Mouse (Mus musculus): ENCODE measurements around the gene Aox1.

The Aox1 gene

DNA sequence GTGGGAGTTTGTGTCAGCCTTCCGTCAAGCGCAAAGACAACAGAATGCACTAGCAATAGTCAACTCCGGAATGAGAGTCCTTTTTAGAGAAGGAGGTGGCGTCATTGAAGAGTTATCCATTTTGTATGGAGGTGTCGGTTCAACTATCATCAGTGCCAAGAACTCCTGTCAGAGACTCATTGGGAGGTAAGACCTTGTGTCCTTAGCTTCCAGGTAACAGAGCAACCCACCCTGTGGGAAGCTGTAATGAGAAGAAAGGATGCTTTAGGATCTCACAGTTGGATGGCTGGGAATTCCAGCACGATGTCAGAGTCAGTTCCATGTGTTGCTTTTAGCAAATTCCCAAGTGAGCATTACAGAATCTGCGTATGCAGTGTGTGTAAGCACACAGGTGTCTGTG is 32.4 kb downstream of the Aox1 start:
- no peak for DNase-seq (ENCODE audit: extremely low spot score, low read depth, low spot score)

DNA sequence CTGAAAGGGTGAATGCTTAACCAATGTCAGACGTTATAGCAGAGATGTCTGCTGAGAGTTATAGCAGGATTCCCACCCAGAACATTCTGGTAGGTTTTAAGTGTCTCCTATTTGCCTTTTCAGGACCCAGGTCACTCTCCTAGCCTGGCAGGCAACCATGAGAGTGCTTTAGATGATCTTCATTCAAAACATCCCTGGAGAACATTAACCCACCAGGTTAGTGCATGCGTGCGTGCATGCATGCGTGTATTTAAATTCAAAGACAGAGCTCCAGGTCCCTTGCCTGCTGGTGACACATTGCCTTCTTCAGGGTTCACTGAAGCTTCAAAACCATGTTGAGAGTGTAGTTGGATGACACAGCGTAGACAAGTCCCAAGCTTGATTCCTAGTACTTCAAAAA is 35.4 kb downstream of the Aox1 start:
- DNase-seq (ENCODE audit: extremely low spot score, low read depth, low spot score): no peak

DNA sequence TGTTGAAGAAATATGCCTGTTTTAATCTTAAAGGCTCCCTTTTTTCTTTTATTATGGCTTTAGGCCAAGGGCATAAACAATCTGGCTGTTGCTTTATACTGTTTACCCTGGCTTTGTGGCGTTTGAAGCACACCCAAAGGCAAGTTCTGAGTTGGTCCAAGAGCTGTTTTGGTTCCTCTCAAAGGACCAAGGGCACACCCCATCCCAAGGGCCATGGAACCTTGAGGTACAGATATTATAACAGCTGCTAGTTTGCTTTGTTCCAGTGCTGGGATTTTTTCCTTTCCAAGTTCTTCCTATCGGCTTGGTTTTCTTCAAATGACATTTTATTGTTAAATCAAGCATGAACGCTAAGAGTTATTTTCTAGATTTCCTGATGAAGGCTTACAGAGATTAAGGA is 35.9 kb downstream of the Aox1 start:
- no peak for DNase-seq (ENCODE audit: extremely low spot score, low read depth, low spot score)

DNA sequence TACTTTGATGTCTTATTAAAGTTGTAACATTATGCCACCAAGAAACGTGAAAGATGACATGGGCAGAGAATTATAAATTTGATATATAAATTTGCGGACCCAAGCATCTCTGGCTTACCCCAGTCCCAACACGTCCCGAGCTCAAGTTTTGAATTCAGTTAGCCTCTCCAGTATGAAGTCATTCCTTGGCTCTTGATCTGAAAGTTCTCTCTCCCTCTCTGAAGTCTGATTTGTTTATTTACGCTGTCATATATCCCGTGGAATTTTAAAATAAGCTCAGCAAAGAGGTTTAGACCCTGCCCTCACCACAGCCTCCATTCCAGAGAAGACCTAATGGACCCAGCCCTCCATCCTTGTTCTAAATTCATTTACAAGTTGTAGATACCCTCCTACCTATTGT is 39.5 kb downstream of the Aox1 start:
- no peak for DNase-seq (ENCODE audit: extremely low spot score, low read depth, low spot score)

DNA sequence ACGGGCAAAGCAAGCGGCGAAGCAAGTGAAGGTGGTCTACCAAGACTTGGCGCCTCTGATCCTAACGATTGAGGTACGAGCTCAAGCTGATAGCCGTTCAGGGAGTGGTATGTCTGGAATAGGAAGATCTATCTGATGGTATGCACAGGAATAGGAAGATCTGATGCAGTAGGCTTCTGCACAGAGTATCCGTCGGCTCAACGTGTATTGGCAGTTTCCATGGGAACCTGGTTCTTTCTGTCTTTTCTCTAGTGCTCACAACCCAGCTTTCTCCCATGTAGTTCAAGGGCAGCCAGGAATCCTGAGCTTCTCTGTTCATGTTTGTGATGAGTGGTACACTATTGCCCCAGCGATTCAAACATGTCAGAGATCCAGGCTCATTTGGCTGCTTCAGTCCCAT is 40.4 kb downstream of the Aox1 start:
- no peak for DNase-seq (ENCODE audit: extremely low spot score, low read depth, low spot score)

DNA sequence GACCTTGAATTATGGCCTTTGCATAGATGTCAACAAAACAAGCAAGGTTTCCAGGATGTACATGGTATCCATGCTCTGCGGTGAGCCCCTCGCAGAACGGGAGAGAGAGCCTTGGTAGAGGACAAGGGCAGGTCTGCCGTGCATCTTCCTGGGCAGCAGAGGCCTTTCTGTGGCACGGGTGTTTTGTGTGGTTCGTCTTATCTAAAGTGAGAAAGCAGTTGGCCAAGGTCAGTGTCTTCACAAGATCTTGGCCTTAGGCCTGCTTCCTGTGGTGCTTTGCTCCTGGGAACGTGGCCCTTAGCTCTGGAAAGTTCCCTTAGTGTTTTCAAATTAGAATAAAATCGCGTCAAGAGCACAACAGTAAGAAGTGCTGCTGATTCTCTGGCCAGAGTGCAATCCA is 41.3 kb downstream of the Aox1 start:
- no peak for DNase-seq (ENCODE audit: extremely low spot score, low read depth, low spot score)

DNA sequence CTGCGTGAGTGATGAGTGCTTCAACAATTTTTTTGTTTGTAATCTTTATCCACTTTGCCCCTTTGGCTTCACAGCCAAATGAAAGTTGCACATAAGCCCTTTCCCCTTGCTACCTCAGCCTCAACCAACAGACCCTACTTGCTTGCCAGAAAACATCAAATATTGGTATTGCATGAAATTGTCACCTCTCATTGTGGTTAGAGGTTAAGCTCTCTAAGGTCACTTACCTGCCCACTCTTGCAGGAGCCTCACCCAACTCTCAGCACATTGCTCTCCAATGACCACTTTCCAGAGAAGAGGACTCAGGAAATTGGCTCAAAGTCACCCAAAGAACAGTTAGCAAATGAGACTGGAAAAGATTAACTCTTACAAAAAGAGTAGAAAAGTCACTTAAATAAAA is 41.8 kb downstream of the Aox1 start:
- no peak for DNase-seq (ENCODE audit: extremely low spot score, low read depth, low spot score)

DNA sequence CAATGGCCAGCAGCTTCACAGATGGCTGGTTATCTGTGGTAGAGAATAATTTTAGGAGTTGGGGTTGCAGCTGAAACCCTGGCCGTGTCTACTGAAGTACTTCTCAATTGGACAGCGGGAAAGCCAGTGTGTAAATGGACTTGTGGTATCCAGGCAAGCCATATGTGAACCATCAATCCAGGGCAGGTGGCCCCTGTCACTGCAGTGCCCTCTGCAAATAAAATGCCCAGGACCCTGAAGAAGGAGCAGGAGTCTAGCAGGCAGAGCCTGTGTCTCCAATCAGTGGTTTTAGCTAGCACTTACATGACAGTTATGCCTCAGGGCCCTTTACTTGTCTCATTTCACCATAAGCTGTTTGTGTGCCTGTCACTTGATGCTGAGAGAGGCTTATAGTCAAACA is 42.7 kb downstream of the Aox1 start:
- DNase-seq (ENCODE audit: extremely low spot score, low read depth, low spot score): no peak

DNA sequence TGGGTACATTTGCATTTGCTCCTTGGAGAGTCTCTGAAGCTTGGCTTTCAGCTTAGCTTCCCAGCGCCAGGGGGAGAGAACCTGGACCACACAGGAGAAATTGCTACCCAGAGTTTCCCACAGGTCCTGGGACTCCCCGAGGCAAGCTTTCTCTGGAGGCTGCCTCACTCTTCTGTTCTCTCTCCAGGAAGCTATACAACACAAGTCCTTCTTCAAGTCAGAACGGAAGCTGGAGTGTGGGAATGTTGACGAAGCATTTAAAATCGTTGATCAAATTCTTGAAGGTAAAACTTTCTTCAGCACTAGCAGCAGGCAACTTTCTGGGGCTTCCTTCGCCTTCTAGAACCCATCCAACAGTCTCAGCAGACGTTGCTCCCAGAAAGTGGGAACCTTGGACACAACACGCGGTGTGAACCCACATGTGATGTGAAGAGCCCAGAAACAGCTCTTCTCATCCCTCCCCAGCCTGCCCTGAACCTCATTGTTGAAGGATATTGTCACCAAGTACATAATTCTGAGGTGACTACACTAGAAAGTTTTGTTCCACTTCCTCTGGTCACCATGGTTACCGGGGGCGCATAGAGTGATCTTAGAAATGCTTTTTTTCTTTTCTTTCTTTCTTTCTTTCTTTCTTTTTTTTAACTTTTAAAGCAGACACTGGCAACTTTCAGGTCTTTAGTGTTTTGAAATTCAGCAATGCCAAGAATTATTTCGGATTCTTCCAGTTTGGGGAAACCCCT is 43.4 kb downstream of the Aox1 start:
- no peak for DNase-seq (ENCODE audit: extremely low spot score, low read depth, low spot score)

DNA sequence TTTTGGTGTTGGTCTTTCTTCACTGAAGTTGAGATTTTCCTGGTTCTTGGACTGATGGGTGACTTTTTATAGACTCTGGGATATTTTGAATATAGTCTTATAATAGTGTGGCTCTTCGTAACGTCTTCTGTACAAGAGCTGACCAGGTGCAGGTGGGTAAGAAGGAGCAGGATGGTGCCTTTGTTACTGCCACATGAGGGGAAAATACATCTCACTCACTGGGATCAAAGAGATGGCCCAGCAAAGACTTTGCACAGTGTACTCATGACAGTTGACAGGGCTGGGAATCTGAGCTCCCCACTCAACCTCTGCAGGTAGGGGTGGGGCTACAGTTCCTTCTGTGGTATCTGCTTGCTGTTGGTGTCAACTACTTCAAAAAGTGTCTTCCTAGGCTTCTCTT is 44.5 kb downstream of the Aox1 start:
- no peak for DNase-seq (ENCODE audit: extremely low spot score, low read depth, low spot score)

DNA sequence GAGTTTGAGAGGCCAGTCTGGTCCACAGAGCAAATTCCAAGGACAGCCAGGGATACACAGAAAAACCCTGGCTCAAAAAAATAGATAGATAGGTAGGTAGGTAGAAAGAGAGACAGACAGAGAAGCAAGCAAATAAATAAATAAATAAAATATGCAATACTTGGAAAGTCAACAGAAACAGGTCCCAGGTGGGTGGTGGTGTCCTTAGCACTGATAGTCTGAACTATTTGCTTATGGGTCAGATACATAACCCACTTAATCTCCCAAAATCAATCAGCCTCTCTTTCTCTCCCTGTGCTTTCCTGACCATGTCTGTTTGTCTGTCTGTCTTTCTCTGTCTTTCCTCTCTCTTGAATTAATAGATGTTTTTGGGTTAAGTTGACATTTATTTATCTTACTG is 48.2 kb downstream of the Aox1 start:
- no peak for DNase-seq (ENCODE audit: extremely low spot score, low read depth, low spot score)

DNA sequence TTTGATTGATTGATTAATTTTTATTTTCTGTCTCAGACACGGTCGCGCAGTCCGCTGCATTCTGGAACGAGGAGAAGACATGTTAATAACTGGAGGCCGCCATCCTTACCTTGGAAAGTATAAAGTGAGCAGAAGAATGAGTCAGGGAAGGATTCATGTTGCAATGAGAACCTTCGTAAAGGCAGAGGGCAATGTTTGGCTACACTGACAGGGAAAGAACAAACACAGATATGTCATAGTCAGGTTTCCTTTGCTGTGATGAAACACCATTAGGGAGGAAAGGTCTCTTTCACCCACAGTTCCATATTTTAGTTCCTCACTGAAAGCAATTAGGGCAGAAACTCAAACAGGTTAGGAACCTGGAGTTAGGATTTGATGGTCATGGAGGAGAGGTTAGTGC is 48.7 kb downstream of the Aox1 start:
- no peak for DNase-seq (ENCODE audit: extremely low spot score, low read depth, low spot score)

DNA sequence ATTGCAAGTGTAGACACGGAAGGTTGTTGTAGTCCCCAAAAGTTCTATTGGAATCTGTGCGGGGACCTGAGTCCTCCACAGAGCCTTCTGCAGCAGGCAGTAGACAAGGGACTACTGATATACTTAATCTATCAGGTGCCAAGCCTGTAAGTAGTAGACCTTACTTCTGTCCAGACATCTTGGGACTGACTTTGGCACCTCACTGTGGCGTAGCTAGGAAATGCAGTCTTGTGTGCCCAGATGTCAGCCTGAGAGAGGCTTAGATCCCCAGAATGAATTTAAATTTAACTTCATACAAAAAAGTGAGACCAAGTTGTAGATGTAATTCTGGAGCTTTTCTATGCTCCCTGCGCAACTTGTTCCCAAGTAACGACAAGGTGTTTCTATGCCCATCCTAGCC is 50.0 kb downstream of the Aox1 start:
- DNase-seq (ENCODE audit: extremely low spot score, low read depth, low spot score): no peak

DNA sequence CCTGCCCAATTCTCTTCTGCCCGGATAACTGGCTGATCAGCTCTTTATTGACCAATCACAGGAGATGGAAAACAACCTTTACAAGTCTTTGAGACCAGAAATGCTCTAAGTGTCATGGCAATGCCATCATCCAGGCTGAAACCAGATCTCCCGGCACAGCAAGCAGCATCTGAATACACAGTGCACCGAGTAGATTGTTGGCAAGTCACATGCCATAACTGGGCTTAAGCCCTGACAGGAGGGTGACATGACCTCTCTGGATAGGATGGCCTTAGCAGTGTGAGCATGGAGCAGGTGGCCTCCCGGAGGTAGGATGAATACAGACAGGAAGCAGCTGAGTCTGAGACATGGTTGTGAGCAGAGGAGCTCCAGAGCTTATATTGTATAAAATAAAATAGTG is 50.7 kb downstream of the Aox1 start:
- DNase-seq (ENCODE audit: extremely low spot score, low read depth, low spot score): no peak

DNA sequence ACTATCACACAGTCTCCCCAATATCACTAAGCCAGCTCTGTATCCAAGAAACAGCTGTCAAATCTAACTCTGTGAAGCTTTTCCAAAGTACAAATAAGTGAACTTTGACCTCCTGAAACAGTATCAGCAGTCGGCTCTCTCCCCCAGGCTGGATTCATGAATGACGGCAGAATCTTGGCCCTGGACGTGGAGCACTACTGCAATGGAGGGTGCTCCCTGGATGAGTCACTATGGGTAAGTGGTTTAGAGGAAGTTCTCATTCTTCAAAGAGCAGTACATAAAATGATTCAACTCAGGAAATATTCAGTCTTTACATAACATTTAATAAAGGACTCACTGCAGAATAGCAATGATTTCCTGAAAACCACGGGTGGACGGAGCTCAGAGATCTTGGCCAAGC is 51.6 kb downstream of the Aox1 start:
- no peak for DNase-seq (ENCODE audit: extremely low spot score, low read depth, low spot score)

DNA sequence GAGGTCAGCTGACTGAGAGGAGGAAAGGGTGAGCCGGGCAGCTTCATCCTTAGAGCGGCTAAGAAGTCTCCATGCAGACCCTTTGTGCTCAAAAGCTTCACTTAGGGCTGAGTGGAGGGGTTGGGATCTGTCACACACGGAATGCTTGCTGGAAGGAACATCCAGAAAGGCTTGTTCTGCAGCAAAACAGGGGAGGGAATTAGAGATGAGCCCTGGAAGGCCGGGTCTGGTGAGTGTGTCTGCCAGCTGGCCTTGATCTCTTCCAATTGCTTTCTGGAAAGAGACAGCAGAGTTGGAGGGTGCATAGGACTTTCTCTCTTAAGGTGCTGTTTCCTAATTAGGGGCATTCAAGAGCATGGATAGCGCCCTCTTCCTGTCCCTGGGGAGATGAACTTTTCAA is 59.6 kb downstream of the Aox1 start:
- no peak for DNase-seq (ENCODE audit: extremely low spot score, low read depth, low spot score)

DNA sequence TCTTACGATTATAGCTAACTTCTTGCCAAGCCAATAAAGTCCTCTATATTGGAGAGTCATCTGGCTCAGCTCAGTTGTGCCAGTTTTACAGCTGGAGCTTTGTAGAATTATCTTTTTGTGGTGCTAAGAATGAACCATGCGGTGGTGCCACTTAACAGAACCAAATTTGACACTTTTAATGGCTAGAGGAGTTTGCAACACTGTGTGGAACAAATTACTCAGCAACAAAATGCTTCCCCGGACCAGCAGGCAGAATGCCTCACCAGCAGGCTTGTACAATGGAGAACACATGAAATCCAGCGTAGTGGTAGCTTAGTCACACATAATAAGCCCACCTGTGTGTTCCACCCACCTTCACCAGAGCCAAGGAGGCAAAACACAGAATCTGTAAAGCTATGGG is 60.5 kb downstream of the Aox1 start:
- no peak for DNase-seq (ENCODE audit: extremely low spot score, low read depth, low spot score)

DNA sequence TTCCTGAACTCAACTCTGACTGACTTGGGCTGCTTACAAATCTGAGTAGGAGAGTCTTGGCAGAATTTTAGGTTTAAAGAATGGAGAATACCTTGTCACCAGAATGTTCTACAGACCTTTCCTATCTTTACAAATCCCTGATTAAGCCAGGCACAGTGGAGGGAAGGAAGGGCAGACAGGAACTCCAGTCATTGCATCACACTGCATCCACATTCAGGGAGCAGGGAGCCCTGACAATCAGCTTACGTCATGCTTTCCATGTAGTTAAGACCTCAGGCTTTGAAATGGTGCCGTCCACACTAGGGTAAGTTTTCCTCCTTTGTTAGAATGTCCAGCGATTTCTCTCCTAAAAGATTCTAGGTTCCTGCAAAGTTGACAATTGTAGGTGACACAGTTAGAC is 61.5 kb downstream of the Aox1 start:
- DNase-seq (ENCODE audit: extremely low spot score, low read depth, low spot score): no peak

DNA sequence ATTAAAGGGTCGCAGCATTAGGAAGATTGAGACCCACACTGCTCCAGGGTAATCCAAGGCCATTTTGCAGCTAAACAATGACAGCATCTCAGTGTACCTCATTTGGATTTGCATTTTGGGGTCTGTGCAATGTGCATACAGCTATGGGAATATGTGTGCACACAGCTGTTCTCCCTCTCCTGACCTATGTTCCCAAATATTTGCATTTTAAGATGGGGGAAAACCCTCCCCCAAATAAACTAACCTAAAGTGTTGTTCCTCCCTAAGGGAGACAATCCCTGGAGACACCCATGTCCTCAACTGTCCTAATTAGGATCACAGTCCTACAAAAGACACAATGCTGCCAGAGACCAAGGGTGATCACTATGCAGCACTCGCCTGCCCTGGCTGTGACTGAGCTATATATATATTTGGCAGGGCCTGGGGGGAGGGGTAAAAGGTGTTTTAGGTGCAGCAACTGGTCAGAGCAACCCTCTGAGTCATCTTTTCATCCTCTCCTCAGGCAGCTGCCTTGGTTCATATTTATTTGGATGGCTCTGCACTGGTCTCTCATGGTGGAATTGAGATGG is 62.3 kb downstream of the Aox1 start:
- no peak for DNase-seq (ENCODE audit: extremely low spot score, low read depth, low spot score)

DNA sequence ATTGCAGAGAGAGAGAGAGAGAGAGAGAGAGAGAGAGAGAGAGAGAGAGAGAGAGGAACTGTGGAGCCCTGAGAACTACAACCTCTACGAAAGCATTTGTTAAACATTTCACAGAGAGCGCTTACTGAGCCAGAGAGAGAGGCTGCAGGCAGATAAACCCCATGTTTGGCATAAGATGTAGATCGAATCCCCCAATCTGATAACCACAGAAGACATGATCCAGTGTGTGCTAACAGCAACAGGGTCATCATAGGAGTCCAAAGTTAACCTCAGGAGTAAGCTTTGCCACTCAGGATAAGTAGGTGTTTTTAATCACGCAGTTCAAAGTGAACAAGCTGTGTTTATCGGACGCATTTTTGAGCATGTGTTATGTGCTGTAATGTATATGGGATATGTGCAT is 67.6 kb downstream of the Aox1 start:
- DNase-seq (ENCODE audit: extremely low spot score, low read depth, low spot score): no peak

DNA sequence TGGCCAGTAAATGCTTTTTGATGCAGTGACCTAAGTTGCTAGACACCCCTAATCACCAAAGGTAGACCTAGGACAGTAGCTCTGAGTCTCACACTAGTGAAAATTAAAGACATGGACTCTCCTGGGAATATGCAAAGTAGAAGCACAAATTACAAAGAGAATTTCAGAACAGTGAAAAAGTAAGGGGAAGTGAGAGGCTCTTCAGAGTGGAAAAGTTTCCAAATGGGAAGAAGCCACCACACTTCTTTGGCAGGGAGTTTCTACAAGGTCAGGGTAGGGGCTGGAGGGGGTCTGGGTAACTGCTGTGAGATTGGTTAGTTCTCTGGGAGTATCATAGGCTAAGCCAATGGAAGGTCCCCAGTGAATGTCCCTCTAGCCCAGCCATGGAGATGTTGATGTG is 69.4 kb downstream of the Aox1 start:
- no peak for DNase-seq (ENCODE audit: extremely low spot score, low read depth, low spot score)

DNA sequence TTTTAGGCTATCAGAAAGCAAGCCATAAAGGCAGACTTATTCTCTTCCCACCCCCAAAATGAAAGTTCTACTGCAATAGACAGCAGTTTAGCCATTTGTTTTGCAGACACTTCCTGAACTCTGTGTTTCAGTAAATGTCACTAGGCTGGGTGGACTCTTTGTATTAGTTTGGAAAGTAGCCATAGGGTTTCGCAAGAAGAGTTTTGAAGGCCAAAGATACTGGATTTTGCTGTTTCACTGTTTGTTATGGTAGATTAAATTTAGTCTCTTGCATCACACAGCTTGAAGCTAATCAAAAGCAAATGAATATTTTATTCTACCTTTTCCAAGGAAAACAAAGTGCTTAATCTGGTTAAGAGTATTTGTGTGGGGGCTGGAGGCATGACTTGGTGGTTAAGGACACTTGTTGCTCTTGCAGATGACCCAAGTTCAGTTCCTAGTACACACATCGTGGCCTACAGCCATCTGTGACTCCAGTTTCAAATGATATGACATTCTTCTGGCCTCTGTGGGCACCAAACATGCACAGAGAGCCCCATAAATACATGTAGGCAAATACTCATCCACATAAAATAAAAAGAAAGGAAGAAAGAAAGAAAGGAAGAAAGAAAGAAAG is 71.9 kb downstream of the Aox1 start:
- DNase-seq (ENCODE audit: extremely low spot score, low read depth, low spot score): no peak

DNA sequence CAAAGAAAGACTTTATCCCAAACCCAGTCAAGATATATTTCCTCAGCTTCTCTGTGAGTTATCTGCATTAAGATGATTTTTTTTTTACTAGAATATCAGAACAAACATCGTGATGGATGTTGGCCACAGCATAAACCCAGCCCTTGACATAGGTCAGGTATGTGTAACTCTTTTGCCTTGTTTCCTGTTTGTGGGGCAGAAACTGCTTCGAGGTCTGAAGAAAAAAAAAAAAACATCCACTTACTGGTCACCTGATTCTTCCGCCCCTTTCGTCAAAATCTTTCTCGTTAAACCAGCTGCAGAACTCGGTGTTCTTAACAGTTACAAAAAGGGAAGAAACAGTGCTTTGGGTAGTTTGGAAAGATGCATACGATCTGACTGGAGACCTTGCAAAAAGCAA is 72.8 kb downstream of the Aox1 start:
- DNase-seq (ENCODE audit: extremely low spot score, low read depth, low spot score): no peak

Measured in hindlimb bud, embryonic 11.5 days (tissue).